Mouse (Mus musculus): Measurements from ENCODE around the gene Elp5. TPM values are rescaled to one million over a fixed set of nuclear protein-coding genes. Genes with fewer than 3 reads are reported as not detected.

The Elp5 gene
- polyA plus RNA-seq, 1 experiment from 2014 or later: 92.6 TPM

GRCm38 (mm10) chr11:69992396-69992795, 10.1 kb upstream of the Elp5 start:
- DNase-seq (ENCODE audit: low spot score): no peak

- DNase-seq (ENCODE audit: low spot score): no peak
Observed at GRCm38 (mm10) chr11:69991711-69992110, 9.4 kb upstream of the Elp5 start.

- DNase-seq (ENCODE audit: low spot score): peak; percentile 96
Observed at GRCm38 (mm10) chr11:69990850-69991691, 8.8 kb upstream of the Elp5 start, which contains the start of gene Gabarap. Gene Gabarap, plus strand, starts transcription at chr11:69991143.

GRCm38 (mm10) chr11:69989949-69990348, 7.6 kb upstream of the Elp5 start:
- DNase-seq (ENCODE audit: low spot score): no peak

- no peak for DNase-seq (ENCODE audit: low spot score)
Observed at GRCm38 (mm10) chr11:69984431-69984830, 2.1 kb upstream of the Elp5 start.

- no peak for DNase-seq (ENCODE audit: low spot score)
Observed at GRCm38 (mm10) chr11:69983377-69983776, 1.1 kb upstream of the Elp5 start.

GRCm38 (mm10) chr11:69982877-69983276, 560 bp upstream of the Elp5 start:
- no peak for DNase-seq (ENCODE audit: low spot score)

- no peak for DNase-seq (ENCODE audit: low spot score)
Observed at GRCm38 (mm10) chr11:69981141-69981762, 1.1 kb downstream of the Elp5 start, which contains the start of gene Ctdnep1. Gene Ctdnep1, plus strand, starts transcription at chr11:69981156.

- peak; percentile 91 for DNase-seq (ENCODE audit: low spot score)
Observed at GRCm38 (mm10) chr11:69980196-69981140, 1.8 kb downstream of the Elp5 start.

- DNase-seq (ENCODE audit: low spot score): no peak
Observed at GRCm38 (mm10) chr11:69979827-69980195, 2.5 kb downstream of the Elp5 start.

- DNase-seq (ENCODE audit: low spot score): no peak
Observed at GRCm38 (mm10) chr11:69976271-69976670, 6.0 kb downstream of the Elp5 start.

- DNase-seq (ENCODE audit: low spot score): no peak
Observed at GRCm38 (mm10) chr11:69974907-69975306, 7.4 kb downstream of the Elp5 start.

GRCm38 (mm10) chr11:69970775-69971174, 11.5 kb downstream of the Elp5 start:
- DNase-seq (ENCODE audit: low spot score): no peak

- no peak for DNase-seq (ENCODE audit: low spot score)
Observed at GRCm38 (mm10) chr11:69970222-69970621, 12.1 kb downstream of the Elp5 start.

GRCm38 (mm10) chr11:69968793-69969192, 13.5 kb downstream of the Elp5 start:
- no peak for DNase-seq (ENCODE audit: low spot score)

GRCm38 (mm10) chr11:69966860-69967517, 15.3 kb downstream of the Elp5 start:
- no peak for DNase-seq (ENCODE audit: low spot score)

- DNase-seq (ENCODE audit: low spot score): no peak
Observed at GRCm38 (mm10) chr11:69966006-69966859, 16.1 kb downstream of the Elp5 start.

- no peak for DNase-seq (ENCODE audit: low spot score)
Observed at GRCm38 (mm10) chr11:69965271-69966005, 16.9 kb downstream of the Elp5 start.

GRCm38 (mm10) chr11:69964650-69965270, 17.6 kb downstream of the Elp5 start, which contains the start of gene Cldn7:
Gene Cldn7, plus strand, starts transcription at chr11:69964779.
- no peak for DNase-seq (ENCODE audit: low spot score)

Measured in thymus, postnatal 0 days (tissue).